Mouse (Mus musculus) cerebellum, postnatal 36 days (tissue): ENCODE results near the gene Prkg1.
"Not testable (repeated sequence)": the region's sequence is repeated elsewhere in the genome, so short reads cannot be mapped to it uniquely, and the experiment has no call there.

Experiments
- DNase-seq, 2 experiments: peaks; one replicate each; pipeline ENCODE4 v3.0.0; 2021 to 2022; ENCODE audit warnings: mixed read lengths in 2 of 2

Prkg1 gene

GRCm38 (mm10) chr19:30552260-30552659 is 1212.6 kb downstream of the Prkg1 start:
- no peak for DNase-seq

GRCm38 (mm10) chr19:30549854-30550647 is 1214.8 kb downstream of the Prkg1 start:
- DNase-seq: no peak

DNA sequence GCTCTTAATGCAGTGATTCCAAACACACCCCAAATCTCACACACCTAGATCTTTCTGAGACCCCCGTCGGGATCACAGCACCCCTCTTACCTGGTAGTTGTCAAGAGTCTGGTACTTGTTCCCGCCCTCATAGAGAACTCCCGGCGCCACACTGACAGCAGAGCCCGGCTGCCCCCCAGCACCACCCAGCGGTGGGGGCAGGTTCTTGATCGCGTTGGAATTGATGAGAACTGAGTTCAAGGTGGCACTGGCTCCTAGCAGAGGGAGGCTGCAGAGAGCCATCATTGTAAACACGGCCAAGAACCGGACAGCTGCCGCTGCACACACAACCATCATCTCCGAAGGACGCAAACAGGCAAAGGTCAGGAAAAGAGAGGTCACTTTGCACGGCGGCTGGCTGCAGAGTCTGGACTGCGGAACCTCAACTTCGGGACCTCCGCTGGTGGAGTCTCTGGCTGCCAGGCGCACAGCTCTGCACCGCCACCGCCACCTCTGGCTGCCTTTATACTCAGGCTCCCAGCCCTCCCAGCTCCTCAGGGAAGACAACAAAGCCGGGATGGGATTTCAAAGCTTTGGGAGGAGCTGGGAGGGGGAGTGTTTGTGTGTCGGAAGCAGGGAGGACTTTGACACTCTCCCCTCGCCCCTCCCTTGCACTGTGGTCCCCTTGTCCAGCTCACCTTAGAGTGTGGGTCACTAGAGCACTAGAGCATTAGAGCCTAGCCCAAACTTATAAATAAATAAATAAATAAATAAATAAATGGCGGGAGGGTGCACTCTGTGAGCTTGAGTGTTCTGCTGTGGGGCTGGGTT is 1215.6 kb downstream of the Prkg1 start, which contains the start of gene Dkk1:
Gene Dkk1 (minus strand): TSS at position 622 of the 810 bp plus-strand sequence.
- DNase-seq: no peak

DNA sequence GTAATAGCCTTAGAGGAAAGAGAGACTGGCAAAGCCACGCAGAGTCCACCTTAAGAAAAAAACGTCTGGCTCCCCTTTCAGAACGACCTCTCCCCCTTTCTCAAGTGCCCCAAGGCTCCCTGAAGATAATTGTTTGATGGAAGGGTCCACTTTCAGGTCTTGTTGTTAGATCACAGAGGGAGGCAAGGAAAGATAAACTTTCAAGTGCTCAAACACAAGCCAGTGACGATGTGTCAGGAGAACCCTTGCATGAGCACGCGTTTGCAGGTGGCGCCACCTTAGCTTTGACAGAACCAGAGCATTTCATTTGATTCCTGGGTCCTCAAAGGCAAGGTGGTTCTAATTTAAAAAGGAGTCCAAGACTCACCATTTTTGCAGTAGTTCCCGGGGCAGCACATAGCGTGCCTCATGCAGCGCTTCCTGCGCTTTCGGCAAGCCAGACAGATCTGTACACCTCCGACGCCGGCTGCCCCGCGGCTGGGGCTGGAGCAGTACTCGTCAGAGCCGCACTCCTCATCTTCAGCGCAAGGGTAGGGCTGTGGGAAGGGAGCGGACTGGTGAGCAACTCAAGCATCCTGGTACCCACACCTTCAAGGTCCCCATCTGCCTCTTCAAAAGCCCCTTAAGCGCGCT is 1216.3 kb downstream of the Prkg1 start:
- DNase-seq: no peak

GRCm38 (mm10) chr19:30539365-30539941 is 1225.4 kb downstream of the Prkg1 start:
- not testable (repeated sequence) for DNase-seq

DNA sequence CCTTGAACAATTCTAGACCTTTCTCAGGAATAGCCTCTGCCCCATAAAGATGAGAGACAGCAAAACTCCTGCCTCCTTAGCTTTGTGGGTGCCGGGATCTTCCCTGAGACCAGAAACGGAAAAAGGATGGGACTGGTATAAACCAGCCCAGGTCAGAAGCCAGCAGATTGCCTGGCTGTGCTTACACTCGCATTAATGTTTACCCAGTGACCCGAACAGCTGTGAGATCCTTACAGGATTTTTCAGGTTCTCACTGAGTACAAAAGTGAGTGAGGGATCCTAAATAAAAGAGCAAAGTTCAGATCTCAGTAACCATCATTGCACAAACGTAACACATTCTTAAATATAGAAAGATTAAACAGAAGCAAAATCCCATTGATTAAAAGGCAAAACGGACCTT is 1248.1 kb downstream of the Prkg1 start:
- no peak for DNase-seq
